Mouse (Mus musculus) CH12.LX (cell line): ENCODE results near the gene Heatr4.

Experiments used
- CTCF ChIP-seq, 2 experiments: IDR thresholded peaks in 1 of 2; conservative IDR thresholded peaks in 1 of 2; 2 replicates each; pipeline ENCODE4 v1.5.1; 2011 to 2012; ENCODE audit warnings: low read depth in 2 of 2, low read length in 2 of 2, improper control_type of control experiment in 1 of 2, inconsistent platforms in 1 of 2, mild to moderate bottlenecking in 1 of 2, moderate library complexity in 1 of 2
- HCFC1 ChIP-seq: IDR thresholded peaks from 2 replicates; pipeline ENCODE4 v1.6.1; 2012; ENCODE audit warnings: low read depth, mild to moderate bottlenecking, inconsistent platforms, low read length, improper control_type of control experiment
- KAT2A ChIP-seq: IDR thresholded peaks from 2 replicates; pipeline ENCODE4 v1.6.1; 2012; ENCODE audit warnings: low read length, improper control_type of control experiment, inconsistent platforms; ENCODE audit not compliant: insufficient replicate concordance
- MYC ChIP-seq: IDR thresholded peaks from 2 replicates; pipeline ENCODE4 v1.6.1; 2011; ENCODE audit warnings: low read depth, mild to moderate bottlenecking, improper control_type of control experiment, low read length
- POLR2A ChIP-seq: IDR thresholded peaks from 2 replicates; pipeline ENCODE4 v1.6.1; 2011; ENCODE audit warnings: low read depth, mild to moderate bottlenecking, improper control_type of control experiment, low read length
- TCF12 ChIP-seq: IDR thresholded peaks from 2 replicates; pipeline ENCODE4 v1.6.1; 2014; ENCODE audit warnings: low read depth, mild to moderate bottlenecking, inconsistent platforms, low read length, improper control_type of control experiment
- UBTF ChIP-seq: IDR thresholded peaks from 2 replicates; pipeline ENCODE4 v1.6.1; 2012; ENCODE audit warnings: low read depth, mild to moderate bottlenecking, inconsistent platforms, low read length, improper control_type of control experiment, moderate library complexity

GRCm38 (mm10) chr12:83910451-83910850 lies 74.2 kb downstream of the Heatr4 start:
- TF ChIP-seq UBTF (no peak), CTCF (conservative IDR thresholded peaks at IDR 0.05 in 1 of 2, IDR thresholded peaks at IDR 0.05 in 1 of 2; ENCODE audit: low read depth in 2 of 2, low read length in 2 of 2) (no peak), KAT2A (no peak), POLR2A (no peak), TCF12 (no peak), HCFC1 (no peak), MYC (no peak)
